Mouse (Mus musculus): ENCODE measurements around the gene Ide.

- TF ChIP-seq GATA1 (IDR thresholded peaks at IDR 0.05; ENCODE audit: borderline replicate concordance, low read length) (no peak), FLI1 (IDR thresholded peaks at IDR 0.05; ENCODE audit: low read length) (no peak)
Measured at GRCm38 (mm10) chr19:37238651-37239050, 99.0 kb downstream of the Ide start.
